Mouse (Mus musculus): ENCODE measurements around the gene Agfg2. TPM values are rescaled to one million over a fixed set of nuclear protein-coding genes. Genes with fewer than 3 reads are reported as not detected.

Gene Agfg2
- polyA plus RNA-seq, 1 experiment from 2014 or later = 15.9 TPM

GRCm38 (mm10) chr5:137705242-137705641, 20.7 kb upstream of the Agfg2 start:
- Histone ChIP-seq H3K36me3 (no peaks in the 10 kb centered on the region), H3K27me3 (no peaks in the 10 kb centered on the region), H3K4me2 (no peak overlapping the region), H3K27ac (no peak overlapping the region), H3K9ac (no peak overlapping the region), H3K4me1 (peaks cover 6% of the 10 kb centered on the region), H3K9me3 (no peaks in the 10 kb centered on the region), H3K4me3 (no peak overlapping the region)
- WGBS = 50% methylated on average over 6 of the region's 6 CpGs
- no peak for ATAC-seq (ENCODE audit: insufficient number of reproducible peaks, low FRiP score, low TSS enrichment, low read depth)

GRCm38 (mm10) chr5:137699850-137700249, 15.3 kb upstream of the Agfg2 start:
- Histone ChIP-seq H3K4me1 (no peaks in the 10 kb centered on the region), H3K27me3 (no peaks in the 10 kb centered on the region), H3K4me3 (no peak overlapping the region), H3K27ac (no peak overlapping the region), H3K9ac (no peak overlapping the region), H3K9me3 (no peaks in the 10 kb centered on the region), H3K36me3 (no peaks in the 10 kb centered on the region), H3K4me2 (no peak overlapping the region)
- no peak for ATAC-seq (ENCODE audit: insufficient number of reproducible peaks, low FRiP score, low TSS enrichment, low read depth)
- 49% methylated on average over 2 of the region's 2 CpGs for WGBS

- Histone ChIP-seq H3K27ac (no peak overlapping the region), H3K9me3 (no peaks in the 10 kb centered on the region), H3K4me2 (no peak overlapping the region), H3K4me1 (no peaks in the 10 kb centered on the region), H3K4me3 (no peak overlapping the region), H3K27me3 (no peaks in the 10 kb centered on the region), H3K36me3 (no peaks in the 10 kb centered on the region), H3K9ac (no peak overlapping the region)
- no peak for ATAC-seq (ENCODE audit: insufficient number of reproducible peaks, low FRiP score, low TSS enrichment, low read depth)
- WGBS = 51% methylated on average over 3 of the region's 3 CpGs
These were observed 14.6 kb upstream of the Agfg2 start for GRCm38 (mm10) chr5:137699080-137699479.

GRCm38 (mm10) chr5:137695930-137696329, 11.4 kb upstream of the Agfg2 start:
- Histone ChIP-seq H3K4me1 (no peaks in the 10 kb centered on the region), H3K27ac (no peak overlapping the region), H3K9ac (no peak overlapping the region), H3K9me3 (no peaks in the 10 kb centered on the region), H3K4me3 (no peak overlapping the region), H3K4me2 (no peak overlapping the region), H3K27me3 (no peaks in the 10 kb centered on the region), H3K36me3 (no peaks in the 10 kb centered on the region)
- 74% methylated on average over 4 of the region's 4 CpGs for WGBS
- no peak for ATAC-seq (ENCODE audit: insufficient number of reproducible peaks, low FRiP score, low TSS enrichment, low read depth)

- Histone ChIP-seq H3K9ac (no peak overlapping the region), H3K27me3 (no peaks in the 10 kb centered on the region), H3K9me3 (no peaks in the 10 kb centered on the region), H3K27ac (no peak overlapping the region), H3K4me2 (no peak overlapping the region), H3K4me3 (no peak overlapping the region), H3K4me1 (no peaks in the 10 kb centered on the region), H3K36me3 (no peaks in the 10 kb centered on the region)
- no peak for ATAC-seq (ENCODE audit: insufficient number of reproducible peaks, low FRiP score, low TSS enrichment, low read depth)
- WGBS = 67% methylated on average over 3 of the region's 3 CpGs
These were observed 10.3 kb upstream of the Agfg2 start for GRCm38 (mm10) chr5:137694796-137695195.

GRCm38 (mm10) chr5:137691881-137692280, 7.4 kb upstream of the Agfg2 start:
- H3K4me2 ChIP-seq = no peak overlapping the region
- no peaks in the 10 kb centered on the region for H3K9me3 ChIP-seq
- no peak overlapping the region for H3K9ac ChIP-seq
- no peak overlapping the region for H3K4me3 ChIP-seq
- H3K27ac ChIP-seq = no peak overlapping the region
- WGBS = 63% methylated on average over 1 of the region's 1 CpGs
- no peaks in the 10 kb centered on the region for H3K36me3 ChIP-seq
- H3K27me3 ChIP-seq = no peaks in the 10 kb centered on the region
- ATAC-seq (ENCODE audit: insufficient number of reproducible peaks, low FRiP score, low TSS enrichment, low read depth) = no peak
- H3K4me1 ChIP-seq = no peaks in the 10 kb centered on the region

- Histone ChIP-seq H3K27ac (no peak overlapping the region), H3K4me2 (no peak overlapping the region), H3K27me3 (no peaks in the 10 kb centered on the region), H3K4me1 (no peaks in the 10 kb centered on the region), H3K9ac (no peak overlapping the region), H3K4me3 (no peak overlapping the region), H3K36me3 (no peaks in the 10 kb centered on the region), H3K9me3 (no peaks in the 10 kb centered on the region)
- no peak for ATAC-seq (ENCODE audit: insufficient number of reproducible peaks, low FRiP score, low TSS enrichment, low read depth)
- WGBS = 58% methylated on average over 9 of the region's 9 CpGs
These were observed 6.0 kb upstream of the Agfg2 start for GRCm38 (mm10) chr5:137690531-137690930.

GRCm38 (mm10) chr5:137689974-137690373, 5.4 kb upstream of the Agfg2 start:
- Histone ChIP-seq H3K36me3 (no peaks in the 10 kb centered on the region), H3K27ac (no peak overlapping the region), H3K27me3 (no peaks in the 10 kb centered on the region), H3K4me1 (peaks cover 5% of the 10 kb centered on the region; the same call in 1 of the 2 replicates), H3K9ac (no peak overlapping the region), H3K9me3 (no peaks in the 10 kb centered on the region), H3K4me3 (no peak overlapping the region), H3K4me2 (no peak overlapping the region)
- 76% methylated on average over 3 of the region's 3 CpGs for WGBS
- ATAC-seq (ENCODE audit: insufficient number of reproducible peaks, low FRiP score, low TSS enrichment, low read depth) = no peak

GRCm38 (mm10) chr5:137686127-137686790, 1.7 kb upstream of the Agfg2 start:
- 81% methylated on average over 6 of the region's 6 CpGs for WGBS
- ATAC-seq (ENCODE audit: insufficient number of reproducible peaks, low FRiP score, low TSS enrichment, low read depth) = no peak
- H3K4me2 ChIP-seq = no peak overlapping the region

GRCm38 (mm10) chr5:137685653-137686052, 1.1 kb upstream of the Agfg2 start:
- Histone ChIP-seq H3K27me3 (no peaks in the 10 kb centered on the region), H3K9ac (no peak overlapping the region), H3K27ac (no peak overlapping the region), H3K4me2 (no peak overlapping the region), H3K9me3 (no peaks in the 10 kb centered on the region), H3K4me1 (peaks cover 19% of the 10 kb centered on the region), H3K36me3 (no peaks in the 10 kb centered on the region), H3K4me3 (no peak overlapping the region)
- WGBS = 95% methylated on average over 3 of the region's 3 CpGs
- no peak for ATAC-seq (ENCODE audit: insufficient number of reproducible peaks, low FRiP score, low TSS enrichment, low read depth)

More at GRCm38 (mm10) chr5:137686127-137686790, 1.7 kb upstream of the Agfg2 start:
- H3K4me3 ChIP-seq = no peak overlapping the region
- H3K9ac ChIP-seq = no peak overlapping the region
- H3K9me3 ChIP-seq = no peaks in the 10 kb centered on the region
- no peak overlapping the region for H3K27ac ChIP-seq
- peaks cover 19% of the 10 kb centered on the region for H3K4me1 ChIP-seq
- H3K36me3 ChIP-seq = no peaks in the 10 kb centered on the region
- H3K27me3 ChIP-seq = no peaks in the 10 kb centered on the region

GRCm38 (mm10) chr5:137683388-137684293, 885 bp downstream of the Agfg2 start:
- no peak for ATAC-seq (ENCODE audit: insufficient number of reproducible peaks, low FRiP score, low TSS enrichment, low read depth)
- no peaks in the 10 kb centered on the region for H3K27me3 ChIP-seq
- WGBS = 11% methylated on average over 28 of the region's 28 CpGs

GRCm38 (mm10) chr5:137682526-137682925, 2.0 kb downstream of the Agfg2 start:
- WGBS = 85% methylated on average over 6 of the region's 6 CpGs
- Histone ChIP-seq H3K4me2 (no peak overlapping the region), H3K9ac (no peak overlapping the region), H3K36me3 (no peaks in the 10 kb centered on the region), H3K27me3 (no peaks in the 10 kb centered on the region), H3K4me1 (peaks cover 19% of the 10 kb centered on the region), H3K4me3 (no peak overlapping the region), H3K9me3 (no peaks in the 10 kb centered on the region), H3K27ac (no peak overlapping the region)
- no peak for ATAC-seq (ENCODE audit: insufficient number of reproducible peaks, low FRiP score, low TSS enrichment, low read depth)

More at GRCm38 (mm10) chr5:137683388-137684293, 885 bp downstream of the Agfg2 start:
- peak overlapping the region; percentile 62 for H3K9ac ChIP-seq
- peaks cover 19% of the 10 kb centered on the region for H3K4me1 ChIP-seq
- no peak overlapping the region for H3K27ac ChIP-seq
- H3K36me3 ChIP-seq = no peaks in the 10 kb centered on the region
- H3K4me2 ChIP-seq = peak overlapping the region; percentile 94
- no peaks in the 10 kb centered on the region for H3K9me3 ChIP-seq
- peak overlapping the region; percentile 78 for H3K4me3 ChIP-seq
